Mouse (Mus musculus) ES-E14 (cell line): Measurements from ENCODE around the gene Vma21. TPM values are rescaled to one million over a fixed set of nuclear protein-coding genes. Genes with fewer than 3 reads are reported as not detected.

Experiments
- DNase-seq: peaks from one replicate; pipeline ENCODE4 v3.0.0-alpha.2; 2013; ENCODE audit warnings: low read depth, low spot score
- H3K27ac ChIP-seq: 2 replicates; pipeline ENCODE4 v1.5.1; 2012; ENCODE audit warnings: low read depth, mild to moderate bottlenecking, low read length, moderate library complexity, mixed read lengths; ENCODE audit not compliant: poor library complexity, insufficient read depth, severe bottlenecking
- H3K36me3 ChIP-seq: 2 replicates; pipeline ENCODE4 v1.6.1; 2012; ENCODE audit warnings: mild to moderate bottlenecking, low read length, moderate library complexity, mixed read lengths; ENCODE audit not compliant: control insufficient read depth, poor library complexity, insufficient read depth, severe bottlenecking
- H3K4me1 ChIP-seq, 2 experiments: fragments of 150-350 bp in 1 of 2; sonication (generic) in 1 of 2; 2 replicates each; pipeline ENCODE4 v1.6.1; 2012; ENCODE audit warnings: low read length in 2 of 2, mild to moderate bottlenecking in 1 of 2, mixed read lengths in 1 of 2; ENCODE audit not compliant: control insufficient read depth in 2 of 2, insufficient read depth in 2 of 2, poor library complexity in 1 of 2
- H3K4me3 ChIP-seq, 2 experiments: fragments of 150-350 bp in 1 of 2; sonication (generic) in 1 of 2; 2 replicates each; pipeline ENCODE4 v1.5.1; 2012; ENCODE audit warnings: low read length in 2 of 2, low read depth in 1 of 2, mild to moderate bottlenecking in 1 of 2, mixed read lengths in 1 of 2; ENCODE audit not compliant: insufficient read depth in 1 of 2, poor library complexity in 1 of 2, severe bottlenecking in 1 of 2
- H3K9ac ChIP-seq: 2 replicates; pipeline ENCODE4 v1.6.1; 2012; ENCODE audit warnings: low read depth, mild to moderate bottlenecking, low read length, mixed read lengths; ENCODE audit not compliant: poor library complexity, insufficient read depth, severe bottlenecking
- H3K9me3 ChIP-seq: fragments of 150-350 bp; sonication (generic); 2 replicates; pipeline ENCODE4 v1.6.1; 2012; ENCODE audit warnings: low read depth, mild to moderate bottlenecking, low read length; ENCODE audit not compliant: control insufficient read depth, insufficient read depth
- MAFK ChIP-seq: IDR thresholded peaks from 2 replicates; pipeline ENCODE4 v1.6.1; 2014; ENCODE audit warnings: mild to moderate bottlenecking, low read depth, low read length, inconsistent platforms; ENCODE audit not compliant: insufficient read depth
- in situ Hi-C, 2 experiments: fragments of 600-800 bp; cut with MboI; formaldehyde crosslinking; loops; one replicate each; pipeline ENCODE4 v1.15.1; 2025; ENCODE audit warnings: low sequenced_read_pairs in 2 of 2, inconsistent platforms in 1 of 2; ENCODE audit not compliant: unreplicated experiment in 2 of 2
- total RNA-seq: library from RNA; depleted of rRNA; stranded (reverse); fragments of 300-350 nt; gene quantifications from 2 replicates; pipeline ENCODE4 v1.2.3, GENCODE M21; 2012; rRNA removed

Vma21 gene
- total RNA-seq, 1 experiment, result 7.5 TPM

DNA sequence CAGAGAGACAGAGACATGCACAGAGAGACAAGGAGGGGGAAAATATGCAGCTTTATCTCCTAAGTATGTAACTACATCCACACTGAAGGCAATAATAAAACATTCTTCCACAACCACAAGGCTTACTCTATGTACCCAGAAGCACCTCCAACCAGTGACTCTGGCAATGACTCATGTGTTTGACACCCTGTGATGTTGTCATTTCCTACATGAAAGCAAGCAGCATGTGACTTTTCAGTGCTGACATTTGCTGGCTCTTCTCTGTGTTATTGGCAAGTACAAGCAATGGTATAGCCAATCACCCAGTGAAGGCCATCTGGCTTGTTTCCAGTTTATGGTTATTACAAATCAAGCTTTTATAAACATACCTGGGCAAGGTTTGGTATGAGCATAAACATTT, 38.1 kb downstream of the Vma21 start:
- H3K4me3 ChIP-seq, result no peak overlapping the region
- no peak overlapping the region for H3K27ac ChIP-seq
- H3K4me1 ChIP-seq, result no peaks in the 10 kb centered on the region
- no peaks in the 10 kb centered on the region for H3K36me3 ChIP-seq
- no peak overlapping the region for H3K9ac ChIP-seq
- TF ChIP-seq MAFK, result no peak
- H3K9me3 ChIP-seq, result no peaks in the 10 kb centered on the region
- in situ Hi-C loops, result no loop called here
- DNase-seq, result no peak

Other genes with a start within 250 kb of the Vma21 start
- 0.42 and 0.89 TPM in 2 replicates for gene Gpr50, start 152.3 kb upstream of the Vma21 start, total RNA-seq
- gene Gm1141, start 105.1 kb downstream of the Vma21 start, total RNA-seq, result 0.22 and 0.32 TPM in 2 replicates
- gene Prrg3, start 146.7 kb downstream of the Vma21 start, total RNA-seq, result 3.0 and 3.1 TPM in 2 replicates
- gene Fate1, start 157.1 kb downstream of the Vma21 start, total RNA-seq, result not detected in 2 replicates
- not detected in 2 replicates for gene Cnga2, start 175.9 kb downstream of the Vma21 start, total RNA-seq